In genomic region chrX:159751834-159752233, GRCm38 (mm10) we compare ENCODE assay signal across 8 mouse cellular contexts.
A peak's percentile ranks its signal among the peaks of the same experiment; 100 is the strongest.
DNase-seq lines count a peak whose midpoint lies in the region; ATAC-seq lines count a peak whose summit lies in the region.

No protein-coding gene starts in this region.

- no peak for DNase-seq in heart, postnatal 25 days (ENCODE audit: low spot score)
- DNase-seq in urinary bladder, postnatal 36 days (ENCODE audit: low spot score in 2 of 2) = peak; percentile 4 to 23
- DNase-seq in urinary bladder, postnatal 10 days (ENCODE audit: low spot score) = no peak
- peak; percentile 34 for DNase-seq in embryonic facial prominence, embryonic 11.5 days (ENCODE audit: low spot score)
- peak; percentile 33 for DNase-seq in limb, embryonic 10.5 days (ENCODE audit: low spot score)
- peak; percentile 16 for DNase-seq in right cerebral cortex, postnatal 25 days
- no peak for DNase-seq in cerebellum, adult 18-20 months

- no peaks in the 10 kb centered on the region for H3K36me3 ChIP-seq in heart, embryonic 16.5 days (ENCODE audit: control insufficient read depth, insufficient read depth)
- H3K36me3 ChIP-seq in embryonic facial prominence, embryonic 11.5 days (replicated peaks; ENCODE audit: control insufficient read depth, insufficient read depth, low read depth, low read length) = no peaks in the 10 kb centered on the region
- no peaks in the 10 kb centered on the region for H3K36me3 ChIP-seq in limb, embryonic 10.5 days

- H3K27me3 ChIP-seq in heart, embryonic 16.5 days (ENCODE audit: control insufficient read depth, insufficient read depth, low read length) = no peaks in the 10 kb centered on the region
- H3K27me3 ChIP-seq in embryonic facial prominence, embryonic 11.5 days (ENCODE audit: control insufficient read depth, insufficient read depth, low read length) = no peaks in the 10 kb centered on the region
- peaks cover 68% of the 10 kb centered on the region for H3K27me3 ChIP-seq in limb, embryonic 10.5 days (ENCODE audit: low read depth, poor library complexity, severe bottlenecking)

- intact Hi-C loops in heart, postnatal 25 days (cut with DNase I) = no loop called here

- H3K9me3 ChIP-seq in heart, embryonic 16.5 days (replicated peaks; ENCODE audit: control insufficient read depth, low read length) = no peaks in the 10 kb centered on the region
- no peaks in the 10 kb centered on the region for H3K9me3 ChIP-seq in embryonic facial prominence, embryonic 11.5 days (replicated peaks; ENCODE audit: control insufficient read depth, low read length)
- H3K9me3 ChIP-seq in limb, embryonic 10.5 days (replicated peaks) = no peaks in the 10 kb centered on the region

- 0 out of 2 replicates have a peak, but pooled peaks have one; percentile 41 for ATAC-seq in heart, embryonic 16.5 days (replicated peaks; ENCODE audit: extremely low read depth, insufficient read depth, low FRiP score)
- ATAC-seq in embryonic facial prominence, embryonic 11.5 days (replicated peaks; ENCODE audit: insufficient number of reproducible peaks, low FRiP score, low TSS enrichment, low read depth) = no peak

- no peak overlapping the region for H3K4me3 ChIP-seq in heart, embryonic 16.5 days (ENCODE audit: low read length)
- H3K4me3 ChIP-seq in embryonic facial prominence, embryonic 11.5 days (ENCODE audit: low read depth, low read length) = no peak overlapping the region
- no peak overlapping the region for H3K4me3 ChIP-seq in limb, embryonic 10.5 days

- WGBS in heart, embryonic 16.5 days = 71% methylated on average over 1 of the region's 1 CpGs
- WGBS in embryonic facial prominence, embryonic 11.5 days = 92% methylated on average over 1 of the region's 1 CpGs
- 88% methylated on average over 1 of the region's 1 CpGs for WGBS in limb, embryonic 10.5 days

- no peaks in the 10 kb centered on the region for H3K4me1 ChIP-seq in heart, embryonic 16.5 days (ENCODE audit: control insufficient read depth, insufficient read depth, low read length)
- H3K4me1 ChIP-seq in embryonic facial prominence, embryonic 11.5 days (ENCODE audit: control insufficient read depth, insufficient read depth, low read length) = no peaks in the 10 kb centered on the region
- no peaks in the 10 kb centered on the region for H3K4me1 ChIP-seq in limb, embryonic 10.5 days

- H3K9ac ChIP-seq in heart, embryonic 16.5 days (ENCODE audit: low read length) = no peak overlapping the region
- no peak overlapping the region for H3K9ac ChIP-seq in embryonic facial prominence, embryonic 11.5 days (replicated peaks; ENCODE audit: low read length)

- H3K27ac ChIP-seq in heart, embryonic 16.5 days (ENCODE audit: low read length) = no peak overlapping the region
- no peak overlapping the region for H3K27ac ChIP-seq in embryonic facial prominence, embryonic 11.5 days (replicated peaks; ENCODE audit: low read depth, low read length)
- H3K27ac ChIP-seq in limb, embryonic 10.5 days = no peak overlapping the region

- H3K4me2 ChIP-seq in heart, embryonic 16.5 days (ENCODE audit: low read depth, low read length) = no peak overlapping the region
- no peak overlapping the region for H3K4me2 ChIP-seq in embryonic facial prominence, embryonic 11.5 days (ENCODE audit: low read depth, low read length)

Comparison
In these comparisons a context has a peak if more than half of its experiments do, and no peak if none do; other contexts are left out.
1. DNase-seq: peak in urinary bladder, postnatal 36 days (2 of 2), embryonic facial prominence, embryonic 11.5 days (single experiment), limb, embryonic 10.5 days (single experiment) and right cerebral cortex, postnatal 25 days (single experiment); none in heart, postnatal 25 days (single experiment), urinary bladder, postnatal 10 days (single experiment) and cerebellum, adult 18-20 months (0 of 2).